Mouse (Mus musculus): Measurements from ENCODE around the gene Gapdh. TPM values are rescaled to one million over a fixed set of nuclear protein-coding genes. Genes with fewer than 3 reads are reported as not detected.

Gene Gapdh
- polyA plus RNA-seq, 1 experiment from 2014 or later: 2,124 TPM

- H3K36me3 ChIP-seq: peaks cover 57% of the 10 kb centered on the region
- 0 out of 2 replicates have a peak, but pooled peaks have one; percentile 13 for ATAC-seq (replicated peaks; ENCODE audit: low FRiP score)
- no peaks in the 10 kb centered on the region for H3K9me3 ChIP-seq (replicated peaks)
- H3K4me3 ChIP-seq (replicated peaks): no peak overlapping the region
- H3K27ac ChIP-seq: peak overlapping the region; percentile 66
- no peak overlapping the region for H3K4me2 ChIP-seq
- H3K27me3 ChIP-seq: no peaks in the 10 kb centered on the region
- WGBS: 39% methylated on average over 7 of the region's 7 CpGs
- no peak overlapping the region; the same call in 1 of the 2 replicates for H3K9ac ChIP-seq
- H3K4me1 ChIP-seq: peaks cover 43% of the 10 kb centered on the region
These were observed 9.2 kb downstream of the Gapdh start for GRCm38 (mm10) chr6:125156903-125157614.

- H3K27ac ChIP-seq: no peak overlapping the region
- H3K9me3 ChIP-seq (replicated peaks): no peaks in the 10 kb centered on the region
- H3K9ac ChIP-seq: no peak overlapping the region
- 85% methylated on average over 3 of the region's 3 CpGs for WGBS
- no peak overlapping the region for H3K4me3 ChIP-seq (replicated peaks)
- H3K4me2 ChIP-seq: no peak overlapping the region
- ATAC-seq (replicated peaks; ENCODE audit: low FRiP score): no peak
- no peaks in the 10 kb centered on the region for H3K27me3 ChIP-seq
- H3K4me1 ChIP-seq: peaks cover 39% of the 10 kb centered on the region
- peaks cover 52% of the 10 kb centered on the region for H3K36me3 ChIP-seq
These were observed 9.8 kb downstream of the Gapdh start for GRCm38 (mm10) chr6:125156491-125156890.

- peaks cover 29% of the 10 kb centered on the region for H3K4me1 ChIP-seq
- no peak overlapping the region for H3K9ac ChIP-seq
- no peaks in the 10 kb centered on the region for H3K27me3 ChIP-seq
- peaks cover 45% of the 10 kb centered on the region for H3K36me3 ChIP-seq
- 76% methylated on average over 8 of the region's 8 CpGs for WGBS
- H3K9me3 ChIP-seq (replicated peaks): no peaks in the 10 kb centered on the region
- H3K4me2 ChIP-seq: no peak overlapping the region
- no peak overlapping the region for H3K27ac ChIP-seq
- H3K4me3 ChIP-seq (replicated peaks): no peak overlapping the region
- no peak for ATAC-seq (replicated peaks; ENCODE audit: low FRiP score)
These were observed 11.0 kb downstream of the Gapdh start for GRCm38 (mm10) chr6:125155262-125155661.

- no peaks in the 10 kb centered on the region for H3K27me3 ChIP-seq
- H3K9me3 ChIP-seq (replicated peaks): no peaks in the 10 kb centered on the region
- H3K4me1 ChIP-seq: peaks cover 32% of the 10 kb centered on the region
- H3K4me3 ChIP-seq (replicated peaks): no peak overlapping the region
- peaks cover 38% of the 10 kb centered on the region for H3K36me3 ChIP-seq
- H3K27ac ChIP-seq: no peak overlapping the region
- no peak overlapping the region for H3K4me2 ChIP-seq
- no peak for ATAC-seq (replicated peaks; ENCODE audit: low FRiP score)
- no peak overlapping the region for H3K9ac ChIP-seq
These were observed 11.7 kb downstream of the Gapdh start for GRCm38 (mm10) chr6:125154550-125154949.

GRCm38 (mm10) chr6:125153682-125154081, 12.6 kb downstream of the Gapdh start:
- Histone ChIP-seq H3K4me3 (replicated peaks) (no peak overlapping the region), H3K36me3 (peaks cover 30% of the 10 kb centered on the region), H3K4me1 (peaks cover 40% of the 10 kb centered on the region), H3K9ac (no peak overlapping the region), H3K27ac (no peak overlapping the region), H3K9me3 (replicated peaks) (no peaks in the 10 kb centered on the region), H3K27me3 (no peaks in the 10 kb centered on the region), H3K4me2 (no peak overlapping the region)
- WGBS: 81% methylated on average over 4 of the region's 4 CpGs
- no peak for ATAC-seq (replicated peaks; ENCODE audit: low FRiP score)

- no peak overlapping the region for H3K4me3 ChIP-seq (replicated peaks)
- H3K9me3 ChIP-seq (replicated peaks): no peaks in the 10 kb centered on the region
- peaks cover 47% of the 10 kb centered on the region for H3K4me1 ChIP-seq
- H3K27ac ChIP-seq: no peak overlapping the region
- H3K36me3 ChIP-seq: peaks cover 26% of the 10 kb centered on the region; the same call in 1 of the 2 replicates
- no peaks in the 10 kb centered on the region for H3K27me3 ChIP-seq
- no peak overlapping the region for H3K4me2 ChIP-seq
- 74% methylated on average over 5 of the region's 5 CpGs for WGBS
- no peak for ATAC-seq (replicated peaks; ENCODE audit: low FRiP score)
- H3K9ac ChIP-seq: no peak overlapping the region
These were observed 13.3 kb downstream of the Gapdh start for GRCm38 (mm10) chr6:125153018-125153389.

GRCm38 (mm10) chr6:125152212-125153017, 13.9 kb downstream of the Gapdh start:
- Histone ChIP-seq H3K4me3 (replicated peaks) (no peak overlapping the region), H3K36me3 (peaks cover 20% of the 10 kb centered on the region; the same call in 1 of the 2 replicates), H3K4me2 (no peak overlapping the region), H3K9me3 (replicated peaks) (no peaks in the 10 kb centered on the region), H3K27me3 (no peaks in the 10 kb centered on the region), H3K9ac (no peak overlapping the region), H3K4me1 (peaks cover 47% of the 10 kb centered on the region), H3K27ac (no peak overlapping the region)
- ATAC-seq (replicated peaks; ENCODE audit: low FRiP score): no peak
- WGBS: 78% methylated on average over 22 of the region's 22 CpGs

- H3K4me3 ChIP-seq (replicated peaks): no peak overlapping the region
- H3K4me1 ChIP-seq: peaks cover 61% of the 10 kb centered on the region
- ATAC-seq (replicated peaks; ENCODE audit: low FRiP score): no peak
- H3K27me3 ChIP-seq: no peaks in the 10 kb centered on the region
- peaks cover 18% of the 10 kb centered on the region; the same call in 1 of the 2 replicates for H3K36me3 ChIP-seq
- H3K4me2 ChIP-seq: no peak overlapping the region
- peak overlapping the region; percentile 79 for H3K27ac ChIP-seq
- no peaks in the 10 kb centered on the region for H3K9me3 ChIP-seq (replicated peaks)
- WGBS: 63% methylated on average over 7 of the region's 7 CpGs
- peak overlapping the region; percentile 12; the same call in 1 of the 2 replicates for H3K9ac ChIP-seq
These were observed 16.7 kb downstream of the Gapdh start for GRCm38 (mm10) chr6:125149569-125149950.

- Histone ChIP-seq H3K4me1 (peaks cover 65% of the 10 kb centered on the region), H3K9me3 (replicated peaks) (no peaks in the 10 kb centered on the region), H3K4me3 (replicated peaks) (no peak overlapping the region), H3K9ac (peak overlapping the region; percentile 12; the same call in 1 of the 2 replicates), H3K27me3 (no peaks in the 10 kb centered on the region), H3K4me2 (peak overlapping the region; percentile 42), H3K36me3 (peaks cover 23% of the 10 kb centered on the region), H3K27ac (peak overlapping the region; percentile 79)
- 52% methylated on average over 16 of the region's 16 CpGs for WGBS
- ATAC-seq (replicated peaks; ENCODE audit: low FRiP score): 0 out of 2 replicates have a peak, but pooled peaks have one; percentile 6
These were observed 17.2 kb downstream of the Gapdh start for GRCm38 (mm10) chr6:125148926-125149568.

GRCm38 (mm10) chr6:125148251-125148925, 17.9 kb downstream of the Gapdh start:
- peak overlapping the region; percentile 79 for H3K27ac ChIP-seq
- WGBS: 38% methylated on average over 18 of the region's 18 CpGs

GRCm38 (mm10) chr6:125147329-125147728, 18.9 kb downstream of the Gapdh start:
- H3K4me3 ChIP-seq (replicated peaks): no peak overlapping the region; the same call in 1 of the 2 replicates
- WGBS: 38% methylated on average over 10 of the region's 10 CpGs
- H3K9ac ChIP-seq: no peak overlapping the region
- peak overlapping the region; percentile 79 for H3K27ac ChIP-seq
- H3K4me2 ChIP-seq: peak overlapping the region; percentile 76
- H3K27me3 ChIP-seq: no peaks in the 10 kb centered on the region
- peaks cover 61% of the 10 kb centered on the region for H3K4me1 ChIP-seq
- H3K36me3 ChIP-seq: peaks cover 32% of the 10 kb centered on the region
- H3K9me3 ChIP-seq (replicated peaks): no peaks in the 10 kb centered on the region
- no peak; the same call in 1 of the 2 replicates for ATAC-seq (replicated peaks; ENCODE audit: low FRiP score)

More at GRCm38 (mm10) chr6:125148251-125148925, 17.9 kb downstream of the Gapdh start:
- Histone ChIP-seq H3K4me3 (replicated peaks) (peak overlapping the region; percentile 19), H3K4me1 (peaks cover 69% of the 10 kb centered on the region), H3K36me3 (peaks cover 29% of the 10 kb centered on the region), H3K27me3 (no peaks in the 10 kb centered on the region), H3K9me3 (replicated peaks) (no peaks in the 10 kb centered on the region), H3K4me2 (peak overlapping the region; percentile 42), H3K9ac (0 out of 2 replicates have a peak overlapping the region, but pooled peaks have one; percentile 11)
- peak; percentile 19 for ATAC-seq (replicated peaks; ENCODE audit: low FRiP score)
